Mouse (Mus musculus) C2C12 (cell line): ENCODE measurements around the gene Wdr83os.

Source experiments
- CEBPB ChIP-seq: IDR thresholded peaks from one replicate; pipeline ENCODE4 v1.6.1; 2011; ENCODE audit warnings: low read depth, mild to moderate bottlenecking, control low read depth, moderate library complexity
- CTCF ChIP-seq: IDR thresholded peaks from one replicate; pipeline ENCODE4 v1.5.1; 2011; ENCODE audit not compliant: control insufficient read depth, insufficient read depth, insufficient read length
- MAX ChIP-seq: IDR thresholded peaks from one replicate; pipeline ENCODE4 v1.6.1; 2011; ENCODE audit warnings: mild to moderate bottlenecking, control low read depth
- MYOD1 ChIP-seq: IDR thresholded peaks from one replicate; pipeline ENCODE4 v1.6.1; 2011; ENCODE audit warnings: low read depth; ENCODE audit not compliant: control insufficient read depth, insufficient read length
- USF1 ChIP-seq: IDR thresholded peaks from one replicate; pipeline ENCODE4 v1.6.1; 2011; ENCODE audit warnings: low read depth, mild to moderate bottlenecking, control low read depth, moderate library complexity

DNA sequence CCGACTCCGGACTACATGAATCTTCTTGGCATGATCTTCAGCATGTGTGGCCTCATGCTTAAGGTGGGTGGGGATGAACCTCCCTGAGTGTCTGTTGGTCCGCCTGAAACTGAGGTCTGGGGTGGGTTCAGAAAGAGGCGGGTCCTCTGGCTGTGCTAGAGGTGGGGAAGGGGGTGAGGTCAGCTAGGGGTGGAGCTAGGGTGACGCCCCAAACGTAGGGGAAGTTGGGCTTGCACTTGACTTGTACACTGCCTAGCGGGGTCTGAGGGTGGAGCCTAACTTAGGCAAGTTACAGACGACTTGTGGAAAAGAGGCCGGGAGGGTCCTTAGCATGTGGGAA lies 646 bp downstream of the Wdr83os start, which contains the start of gene Wdr83:
- no peak for TF ChIP-seq CTCF
- TF ChIP-seq MAX = no peak
- TF ChIP-seq CEBPB = no peak
- TF ChIP-seq MYOD1 = no peak
- no peak for TF ChIP-seq USF1
